Mouse (Mus musculus): ENCODE results near the gene Cnot6l.

Gene Cnot6l

GRCm38 (mm10) chr5:96161578-96162398 is 2.2 kb downstream of the Cnot6l start:
- DNase-seq (ENCODE audit: low spot score) = peak; percentile 64

GRCm38 (mm10) chr5:96161263-96161577 is 2.8 kb downstream of the Cnot6l start:
- peak; percentile 57 for DNase-seq (ENCODE audit: low spot score)

GRCm38 (mm10) chr5:96160467-96161262 is 3.3 kb downstream of the Cnot6l start:
- peak; percentile 53 for DNase-seq (ENCODE audit: low spot score)

DNA sequence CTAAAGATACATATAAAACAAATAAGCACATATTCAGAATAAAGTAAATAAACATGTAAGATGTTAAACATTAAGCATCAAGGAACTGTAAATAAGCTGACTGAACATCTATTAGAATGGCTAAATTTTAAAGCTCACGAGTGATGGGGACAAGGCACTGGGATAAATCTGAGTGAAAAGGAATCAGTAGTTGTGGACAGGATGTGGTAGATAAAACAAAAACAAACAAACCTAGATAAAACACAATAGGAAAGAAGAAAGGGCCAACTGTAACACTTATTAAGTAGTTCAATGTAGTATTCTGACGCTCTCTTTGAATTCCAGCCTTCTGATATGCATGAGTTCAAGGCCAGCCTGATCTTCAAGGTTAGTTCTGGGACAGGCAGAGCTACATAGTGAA is 21.6 kb downstream of the Cnot6l start:
- no peak for DNase-seq (ENCODE audit: low spot score)

GRCm38 (mm10) chr5:96130683-96131082 is 33.3 kb downstream of the Cnot6l start:
- no peak for DNase-seq (ENCODE audit: low spot score)

- no peak for DNase-seq (ENCODE audit: low spot score)
Observed at GRCm38 (mm10) chr5:96126856-96127255, 37.1 kb downstream of the Cnot6l start.

DNA sequence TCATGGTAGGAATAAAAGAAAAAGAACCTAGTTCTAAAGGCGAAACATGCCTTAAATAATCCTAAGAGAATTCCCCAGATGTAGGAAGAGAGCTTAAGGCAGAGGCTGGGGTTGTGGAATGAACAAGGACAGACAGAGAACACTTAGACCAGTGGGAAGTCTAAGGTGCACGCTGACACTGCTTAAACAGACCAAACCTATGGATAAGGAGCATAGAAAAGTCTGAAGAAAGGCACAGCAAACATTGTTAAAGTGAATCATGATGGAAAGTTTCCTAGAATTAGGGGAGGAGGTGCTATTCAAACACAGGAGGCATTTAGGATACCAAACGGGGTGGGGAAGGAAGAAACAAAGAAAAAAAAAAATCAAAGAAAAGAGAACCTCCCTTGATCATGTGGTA is 49.0 kb downstream of the Cnot6l start:
- DNase-seq (ENCODE audit: low spot score) = no peak

DNA sequence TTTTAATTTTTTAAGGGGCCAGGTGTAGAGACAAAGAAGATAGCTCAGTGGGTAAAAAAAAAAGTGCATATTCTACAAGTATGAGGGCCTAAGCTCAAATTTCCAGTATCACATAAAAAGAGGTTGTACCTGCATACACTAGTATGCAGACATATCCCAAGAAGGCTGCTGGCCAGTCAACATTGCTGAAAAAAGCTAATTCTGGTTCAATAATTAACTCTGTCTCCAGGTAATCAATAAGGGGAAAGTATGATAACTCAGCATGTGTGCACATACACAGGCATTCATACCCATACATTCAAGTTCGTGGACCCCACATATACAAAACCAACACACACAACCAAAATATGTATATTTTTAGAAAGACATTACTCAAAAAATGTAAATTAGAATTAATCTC is 59.3 kb downstream of the Cnot6l start:
- DNase-seq (ENCODE audit: low spot score) = no peak

DNA sequence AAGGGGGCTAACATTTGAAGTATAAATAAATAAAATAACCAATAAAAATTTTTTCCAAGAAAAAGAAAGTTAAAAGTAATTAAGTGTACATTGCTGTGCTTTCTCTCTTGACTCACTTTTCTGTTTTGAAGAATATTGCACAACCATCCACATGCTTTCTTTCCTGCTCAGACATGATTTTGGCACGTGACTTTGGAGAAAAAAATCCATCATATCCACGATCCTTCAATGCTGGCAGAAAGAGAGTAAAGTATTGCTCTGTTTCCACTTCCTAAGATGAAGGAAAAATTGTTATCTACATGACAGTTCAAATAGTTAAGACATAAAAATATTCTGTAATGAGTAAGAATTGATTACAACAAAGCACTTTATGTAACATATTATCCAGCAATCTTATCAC is 72.5 kb downstream of the Cnot6l start:
- DNase-seq (ENCODE audit: low spot score) = no peak

GRCm38 (mm10) chr5:96085324-96085723 is 78.6 kb downstream of the Cnot6l start:
- no peak for DNase-seq (ENCODE audit: low spot score)

DNA sequence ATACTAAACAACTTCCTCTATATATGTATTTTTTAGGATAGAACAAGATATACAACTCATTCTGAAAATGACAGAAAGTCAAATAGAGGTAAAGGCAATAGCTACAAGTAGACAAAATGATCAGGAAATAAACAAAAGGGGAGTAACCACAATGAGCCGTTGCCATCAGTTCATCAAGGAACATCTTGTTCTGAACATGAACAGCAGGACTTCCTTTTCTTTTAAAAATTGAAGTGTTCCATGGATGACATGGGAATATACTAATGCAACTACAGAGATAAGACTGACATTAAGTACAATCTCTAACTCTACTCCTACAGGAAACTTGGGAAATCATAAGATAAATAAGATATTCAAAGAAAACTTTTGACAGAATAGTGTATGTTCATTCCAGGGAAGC is 84.9 kb downstream of the Cnot6l start:
- DNase-seq (ENCODE audit: low spot score) = no peak

- no peak for DNase-seq (ENCODE audit: low spot score)
Observed at GRCm38 (mm10) chr5:96065591-96065990, 98.4 kb downstream of the Cnot6l start.

- DNase-seq (ENCODE audit: low spot score) = no peak
Observed at GRCm38 (mm10) chr5:96042492-96042891, 121.5 kb downstream of the Cnot6l start.

DNA sequence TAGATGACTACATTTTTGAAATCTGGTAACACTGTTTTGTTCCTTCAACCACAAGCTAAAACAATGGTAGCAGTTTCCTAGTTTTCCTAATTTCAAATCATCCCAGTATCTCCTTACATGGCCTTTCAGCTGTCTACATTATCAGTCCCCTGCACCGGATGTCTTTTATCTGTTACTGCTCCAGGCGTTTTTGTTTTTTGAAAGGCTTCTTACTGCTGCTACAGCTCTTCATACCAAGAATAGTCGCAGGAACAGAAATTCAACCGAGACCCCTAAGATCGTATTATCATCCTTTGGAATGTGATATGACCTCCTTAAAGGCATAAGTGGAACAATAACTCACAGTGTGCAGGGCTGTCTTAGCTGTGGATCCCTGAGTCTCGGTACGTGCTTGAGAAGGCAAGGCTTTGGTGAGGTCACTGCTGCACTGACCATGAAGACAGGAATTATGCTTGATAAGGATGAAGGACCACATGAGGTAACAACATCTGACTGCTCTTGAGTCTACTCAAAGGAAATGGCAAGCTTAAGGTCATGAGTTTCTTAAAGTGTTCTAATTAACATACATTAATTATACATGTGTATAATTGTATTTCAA is 122.4 kb downstream of the Cnot6l start:
- no peak for DNase-seq (ENCODE audit: low spot score)

DNA sequence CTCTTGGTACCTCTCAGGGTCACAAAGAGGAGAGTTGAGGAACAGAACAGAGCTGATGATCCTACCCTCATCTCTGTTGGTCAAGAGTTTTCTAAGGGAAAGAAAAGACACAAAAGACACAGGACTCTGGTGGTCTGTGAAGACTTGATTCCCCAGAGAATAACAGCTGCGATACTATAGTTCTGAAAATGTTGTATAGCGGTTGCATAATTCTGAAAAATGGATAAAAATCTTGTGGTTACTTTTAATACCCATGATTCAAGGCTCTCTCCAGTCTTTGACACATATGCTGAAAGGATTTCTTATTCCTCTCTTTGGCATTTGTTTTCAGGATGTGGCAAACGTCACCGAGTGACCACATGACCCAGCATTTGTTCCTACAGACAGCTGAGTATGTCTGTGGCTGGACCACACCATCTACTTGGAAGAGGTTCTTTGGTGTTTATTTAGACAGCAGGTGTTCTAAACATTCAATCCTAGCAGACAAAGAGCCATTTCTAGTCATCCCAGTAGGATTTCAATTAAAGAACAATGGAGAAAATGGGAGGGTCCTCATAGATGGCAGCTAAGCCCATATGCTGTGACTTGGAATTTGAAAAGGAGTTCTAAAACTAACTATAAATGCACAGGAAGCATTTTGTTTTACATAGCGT is 124.7 kb downstream of the Cnot6l start:
- no peak for DNase-seq (ENCODE audit: low spot score)

- no peak for DNase-seq (ENCODE audit: low spot score)
Observed at GRCm38 (mm10) chr5:96037684-96038121, 126.3 kb downstream of the Cnot6l start.

- no peak for DNase-seq (ENCODE audit: low spot score)
Observed at GRCm38 (mm10) chr5:96036125-96036672, 127.8 kb downstream of the Cnot6l start.

DNA sequence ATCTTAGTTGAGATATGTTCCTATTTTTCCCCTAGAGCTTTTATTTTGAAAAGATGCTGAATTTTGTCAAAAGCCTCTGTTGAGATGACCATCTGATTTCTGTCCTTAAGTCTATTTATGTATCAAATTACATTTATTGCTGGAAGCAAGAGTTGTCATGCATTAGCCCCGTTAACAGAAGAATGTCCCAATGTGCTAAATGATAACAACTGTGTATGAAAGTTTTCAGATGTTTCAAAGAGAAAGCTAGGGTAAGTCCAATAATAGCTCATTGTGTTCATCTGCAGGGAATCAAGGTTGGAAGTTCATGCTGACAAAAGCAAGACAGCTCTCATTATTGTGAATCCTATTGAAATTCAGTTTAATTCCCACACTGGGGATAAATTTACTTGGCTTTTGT is 129.9 kb downstream of the Cnot6l start:
- DNase-seq (ENCODE audit: low spot score) = no peak

GRCm38 (mm10) chr5:96029821-96030220 is 134.2 kb downstream of the Cnot6l start:
- DNase-seq (ENCODE audit: low spot score) = no peak

Measured in retina, embryonic 14.5 days (tissue).